Mouse (Mus musculus): ENCODE data around the gene Sel1l3.

DNA sequence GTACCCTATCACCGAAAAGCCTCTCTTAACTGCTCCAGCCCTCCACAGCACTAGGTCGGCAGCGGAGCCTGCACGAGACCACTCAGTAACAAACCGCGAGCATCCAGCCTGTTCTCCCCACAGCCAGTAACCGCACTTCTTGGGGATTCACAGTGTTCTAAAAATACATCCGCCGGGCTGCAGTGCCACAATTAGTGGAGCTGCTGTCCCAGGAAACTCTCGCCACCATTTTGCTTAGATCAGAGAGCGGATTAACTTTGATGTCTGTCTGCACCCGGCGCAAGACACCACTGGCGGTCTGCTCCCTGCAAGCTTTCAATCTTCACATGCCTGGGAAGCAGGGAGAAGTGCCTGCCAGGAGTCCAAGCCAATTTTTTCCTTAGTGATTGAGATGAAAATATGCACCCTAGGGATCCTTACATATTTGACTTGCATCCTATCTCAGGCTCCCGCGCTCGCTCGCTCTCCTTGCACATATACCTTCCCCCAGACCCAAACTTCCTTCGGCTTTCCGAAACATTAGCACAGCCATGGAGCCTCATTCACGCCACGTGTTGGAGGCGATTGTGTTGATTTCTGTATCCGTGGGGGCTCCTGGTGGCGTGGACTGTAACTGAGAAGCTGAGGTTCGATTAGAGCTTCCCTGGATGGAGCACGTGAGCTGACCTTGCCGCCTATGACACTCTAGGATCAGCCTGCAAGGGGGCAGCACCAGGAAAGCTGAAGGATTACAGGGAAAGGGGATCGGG is 44.5 kb upstream of the Sel1l3 start:
- TF ChIP-seq EP300 (IDR thresholded peaks at IDR 0.05; ENCODE audit: insufficient read depth, low read depth, low read length) = no peak
- no peak for TF ChIP-seq CTCF (IDR thresholded peaks at IDR 0.05)
